Mouse (Mus musculus) testis, adult 2 months (tissue): ENCODE data around the gene Timm8b. TPM values are rescaled to one million over a fixed set of nuclear protein-coding genes. Genes with fewer than 3 reads are reported as not detected.

Experiments used
- H3K27ac ChIP-seq: fragments of 200-500 bp; 2 replicates; pipeline ENCODE4 v1.5.1; 2012; ENCODE audit warnings: low read depth, low read length; ENCODE audit not compliant: control insufficient read depth, insufficient read depth
- H3K27me3 ChIP-seq: fragments of 200-500 bp; 2 replicates; pipeline ENCODE4 v1.6.1; 2012; ENCODE audit warnings: mild to moderate bottlenecking, low read length, moderate library complexity; ENCODE audit not compliant: control insufficient read depth, insufficient read depth
- H3K36me3 ChIP-seq: fragments of 200-500 bp; 2 replicates; pipeline ENCODE4 v1.6.1; 2012; ENCODE audit warnings: mild to moderate bottlenecking, low read length; ENCODE audit not compliant: control insufficient read depth, insufficient read depth
- H3K4me1 ChIP-seq: fragments of 200-500 bp; 2 replicates; pipeline ENCODE4 v1.6.1; 2012; ENCODE audit warnings: low read length; ENCODE audit not compliant: control insufficient read depth, insufficient read depth
- H3K4me3 ChIP-seq: fragments of 200-500 bp; 2 replicates; pipeline ENCODE4 v1.5.1; 2012; ENCODE audit warnings: low read depth, mild to moderate bottlenecking, low read length, moderate library complexity, mixed read lengths; ENCODE audit not compliant: control insufficient read depth
- CTCF ChIP-seq: fragments of 200-500 bp; IDR thresholded peaks from 2 replicates; pipeline ENCODE4 v1.5.1; 2012; ENCODE audit warnings: low read depth, mild to moderate bottlenecking, inconsistent platforms, low read length, moderate library complexity; ENCODE audit not compliant: control insufficient read depth, insufficient read depth, insufficient replicate concordance
- POLR2A ChIP-seq: fragments of 200-500 bp; IDR thresholded peaks from 2 replicates; pipeline ENCODE4 v1.6.1; 2012; ENCODE audit warnings: low read depth, mild to moderate bottlenecking, inconsistent platforms, low read length, moderate library complexity; ENCODE audit not compliant: control insufficient read depth
- polyA plus RNA-seq: library from polyadenylated mRNA; depleted of rRNA; stranded (reverse); fragments of >200 nt; gene quantifications from 2 replicates; pipeline ENCODE4 v1.2.3, GENCODE M21; 2012; rRNA removed

The Timm8b gene
- polyA plus RNA-seq, 1 experiment = 577 TPM

DNA sequence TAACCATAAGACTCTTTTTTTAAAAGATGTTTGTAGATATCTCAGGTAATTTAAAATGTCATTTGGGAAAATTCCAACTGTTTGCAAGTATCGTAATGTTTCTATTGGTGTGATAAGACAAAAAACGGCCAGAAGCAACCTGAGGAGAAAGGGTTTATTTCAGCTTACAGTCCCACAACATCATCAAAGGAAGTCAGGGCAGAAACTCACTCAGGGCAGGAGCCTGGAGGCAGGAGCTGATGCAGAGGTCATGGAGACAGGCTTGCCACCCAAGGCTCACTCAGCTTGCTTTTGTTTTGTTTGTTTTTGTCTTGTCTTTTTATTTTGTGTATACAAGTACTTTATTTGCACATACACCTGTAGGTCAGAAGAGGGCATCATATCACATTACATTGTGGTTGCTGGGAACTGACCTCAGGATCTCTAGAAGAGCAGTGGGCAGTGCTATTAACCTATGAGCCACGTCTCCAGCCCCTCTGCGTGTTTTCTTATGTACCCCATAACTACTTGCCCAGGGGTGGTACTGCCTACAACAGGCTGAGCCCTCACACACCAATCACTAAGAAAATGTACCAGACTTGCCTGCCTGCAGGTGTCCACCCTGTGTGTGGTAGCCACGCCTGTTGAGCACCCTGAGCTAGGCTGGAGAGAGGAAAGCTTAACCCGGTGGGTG, 28.4 kb downstream of the Timm8b start:
- Histone ChIP-seq H3K27ac (no peak overlapping the region), H3K36me3 (no peaks in the 10 kb centered on the region; the same call in 1 of the 2 replicates), H3K4me3 (no peak overlapping the region), H3K4me1 (no peaks in the 10 kb centered on the region), H3K27me3 (no peaks in the 10 kb centered on the region)
- TF ChIP-seq POLR2A = no peak

DNA sequence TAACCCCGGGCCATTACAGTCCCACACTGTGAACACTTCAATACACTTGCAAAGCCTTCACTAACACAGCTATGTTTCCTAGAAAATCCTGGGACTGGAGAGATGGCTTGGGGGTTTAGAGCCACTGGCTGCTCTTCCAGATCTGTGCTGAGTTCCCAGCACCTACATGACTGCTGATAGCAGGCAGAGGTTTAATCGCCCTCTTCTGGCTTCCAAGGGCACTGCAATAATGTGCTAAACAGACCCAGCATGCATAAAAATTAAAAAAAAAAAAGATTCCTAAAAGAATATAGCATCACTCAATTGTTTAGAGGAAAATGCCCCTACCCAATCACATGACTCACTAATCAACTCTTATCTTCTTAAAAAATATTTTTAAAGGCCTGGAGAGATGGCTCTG, 29.3 kb downstream of the Timm8b start:
- TF ChIP-seq POLR2A (no peak), CTCF (no peak)

DNA sequence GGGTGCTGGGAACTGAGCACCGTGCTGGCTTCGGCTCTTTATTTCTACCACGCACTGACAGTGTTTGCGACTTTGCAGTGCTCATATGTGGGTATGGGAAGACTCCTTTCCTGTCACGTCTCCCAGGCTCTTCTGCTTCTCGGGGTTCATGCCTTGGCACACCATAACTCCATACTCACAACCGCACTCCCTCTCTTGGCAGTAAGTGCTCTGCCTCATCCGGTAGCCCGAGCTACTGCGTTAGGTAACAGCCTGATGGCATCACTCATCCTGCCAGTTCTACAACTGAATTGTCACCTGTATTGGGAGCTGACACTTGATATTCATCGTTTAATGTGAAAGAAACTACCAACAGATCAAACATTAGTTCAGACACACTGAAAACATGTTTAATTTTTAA, 30.6 kb downstream of the Timm8b start:
- TF ChIP-seq POLR2A = no peak
- TF ChIP-seq CTCF = no peak
- no peak overlapping the region for H3K27ac ChIP-seq
- no peaks in the 10 kb centered on the region for H3K27me3 ChIP-seq
- no peaks in the 10 kb centered on the region for H3K4me1 ChIP-seq
- no peaks in the 10 kb centered on the region; the same call in 1 of the 2 replicates for H3K36me3 ChIP-seq
- no peak overlapping the region for H3K4me3 ChIP-seq

More for the DNA sequence above, 29.3 kb downstream of the Timm8b start:
- Histone ChIP-seq H3K27ac (no peak overlapping the region), H3K27me3 (no peaks in the 10 kb centered on the region), H3K36me3 (no peaks in the 10 kb centered on the region; the same call in 1 of the 2 replicates), H3K4me1 (no peaks in the 10 kb centered on the region), H3K4me3 (no peak overlapping the region)

DNA sequence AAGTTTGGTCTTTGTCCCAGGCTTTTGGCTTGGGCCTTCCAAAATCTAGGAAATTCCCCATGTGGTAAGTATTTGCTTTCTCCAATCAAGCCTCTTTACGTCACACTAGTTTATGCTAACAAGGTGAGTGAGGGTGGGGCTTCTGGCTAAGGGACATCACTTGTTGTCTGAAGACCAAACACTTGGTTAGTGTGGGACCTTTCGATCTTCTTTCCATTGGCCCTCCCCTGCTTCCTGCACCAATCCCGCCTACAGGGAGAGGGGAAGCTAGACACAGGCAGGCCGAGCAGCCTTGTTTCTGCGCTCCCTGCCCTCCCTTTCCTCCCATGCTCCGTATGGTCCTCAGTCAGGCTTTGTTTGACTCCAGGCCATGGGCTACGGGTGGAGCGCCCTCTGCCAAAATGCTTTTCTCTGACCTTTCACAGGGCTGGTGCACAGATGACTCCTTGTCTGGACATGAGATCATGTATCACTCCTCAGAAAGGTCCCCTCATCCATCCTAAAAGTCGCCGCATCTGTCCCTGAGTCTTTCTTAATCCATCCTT, 43.2 kb downstream of the Timm8b start:
- H3K36me3 ChIP-seq = peaks cover 6% of the 10 kb centered on the region
- no peaks in the 10 kb centered on the region for H3K27me3 ChIP-seq
- H3K27ac ChIP-seq = no peak overlapping the region
- H3K4me3 ChIP-seq = no peak overlapping the region
- no peaks in the 10 kb centered on the region for H3K4me1 ChIP-seq
- TF ChIP-seq POLR2A (no peak), CTCF (no peak)

DNA sequence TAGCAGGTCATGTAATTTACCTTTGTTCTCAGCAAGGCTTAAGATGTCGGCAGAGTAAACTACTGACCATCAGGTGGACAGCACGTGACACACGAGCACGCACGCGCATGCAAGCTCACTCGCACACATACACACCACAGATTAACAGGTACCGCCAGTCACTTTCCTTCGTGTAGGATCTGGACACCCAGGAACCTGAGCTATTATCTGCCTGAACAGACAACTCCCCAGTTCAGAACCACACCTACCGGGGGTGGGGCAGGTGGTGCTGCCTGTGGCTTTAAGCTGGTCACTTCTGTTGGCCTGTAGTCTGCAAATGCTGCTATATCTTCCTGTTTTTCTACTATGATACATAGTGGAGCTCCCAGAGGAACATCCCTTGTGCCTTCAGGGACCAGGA, 46.8 kb downstream of the Timm8b start:
- no peak for TF ChIP-seq CTCF
- no peak for TF ChIP-seq POLR2A

More for the DNA sequence above, 46.8 kb downstream of the Timm8b start:
- H3K4me3 ChIP-seq = no peak overlapping the region
- H3K27ac ChIP-seq = no peak overlapping the region
- H3K27me3 ChIP-seq = no peaks in the 10 kb centered on the region
- H3K36me3 ChIP-seq = 0 out of 2 replicates have a peak, but pooled peaks cover 1% of the 10 kb centered on the region
- no peaks in the 10 kb centered on the region for H3K4me1 ChIP-seq

Other genes starting within 250 kb of the Timm8b start
- 0.16 and 0.87 TPM in 2 replicates for gene Plet1, start 109.4 kb upstream of the Timm8b start, polyA plus RNA-seq
- gene Pts, start 75.2 kb upstream of the Timm8b start, polyA plus RNA-seq = 9.9 and 10.7 TPM in 2 replicates
- gene Il18, start 49.1 kb upstream of the Timm8b start, polyA plus RNA-seq = 0.67 and 0.72 TPM in 2 replicates
- 0.67 and 0.89 TPM in 2 replicates for gene Bco2, start 48.7 kb upstream of the Timm8b start, polyA plus RNA-seq
- 3.7 and 6.2 TPM in 2 replicates for gene Tex12, start 42.6 kb upstream of the Timm8b start, polyA plus RNA-seq
- 61.7 and 75.8 TPM in 2 replicates for gene Sdhd, start 98 bp upstream of the Timm8b start, polyA plus RNA-seq
- gene Pih1d2, start 13.4 kb downstream of the Timm8b start, polyA plus RNA-seq = 38.2 and 40.3 TPM in 2 replicates
- gene Nkapd1, start 13.6 kb downstream of the Timm8b start, polyA plus RNA-seq = 6.0 and 6.4 TPM in 2 replicates
- 36.8 and 39.7 TPM in 2 replicates for gene Dlat, start 55.9 kb downstream of the Timm8b start, polyA plus RNA-seq
- 14.1 and 15.0 TPM in 2 replicates for gene Dixdc1, start 135.6 kb downstream of the Timm8b start, polyA plus RNA-seq
- 1.6 and 2.1 TPM in 2 replicates for gene 2310030G06Rik, start 142.6 kb downstream of the Timm8b start, polyA plus RNA-seq
- gene Cryab, start 147.4 kb downstream of the Timm8b start, polyA plus RNA-seq = 4.4 and 6.0 TPM in 2 replicates
- 2.3 and 3.6 TPM in 2 replicates for gene Hspb2, start 148.4 kb downstream of the Timm8b start, polyA plus RNA-seq
- gene Fdxacb1, start 164.3 kb downstream of the Timm8b start, polyA plus RNA-seq = 5.3 and 5.8 TPM in 2 replicates
- 31.0 and 40.0 TPM in 2 replicates for gene Alg9, start 171.1 kb downstream of the Timm8b start, polyA plus RNA-seq
- 662 and 684 TPM in 2 replicates for gene 1110032A03Rik, start 171.6 kb downstream of the Timm8b start, polyA plus RNA-seq
- 77.4 and 80.9 TPM in 2 replicates for gene Ppp2r1b, start 241.4 kb downstream of the Timm8b start, polyA plus RNA-seq